Mouse (Mus musculus): Measurements from ENCODE around the gene Rnf19b. TPM values are rescaled to one million over a fixed set of nuclear protein-coding genes. Genes with fewer than 3 reads are reported as not detected.
A peak's percentile ranks its signal among the peaks of the same experiment; 100 is the strongest.

Gene Rnf19b
- polyA plus RNA-seq, 1 experiment from 2014 or later, result 37.5 TPM

GRCm38 (mm10) chr4:129128582-129129338, 70.7 kb downstream of the Rnf19b start:
- no peak overlapping the region for H3K4me2 ChIP-seq (ENCODE audit: low read length)
- no peaks in the 10 kb centered on the region for H3K27me3 ChIP-seq (ENCODE audit: control insufficient read depth, insufficient read depth, low read depth, low read length)
- H3K27ac ChIP-seq (ENCODE audit: low read length), result no peak overlapping the region
- H3K9me3 ChIP-seq (replicated peaks; ENCODE audit: control insufficient read depth, low read length, poor library complexity, severe bottlenecking), result no peaks in the 10 kb centered on the region
- WGBS, result 57% methylated on average over 13 of the region's 13 CpGs
- H3K36me3 ChIP-seq (ENCODE audit: control insufficient read depth, insufficient read depth, low read length), result no peaks in the 10 kb centered on the region
- ATAC-seq, result peak; percentile 52
- H3K4me1 ChIP-seq (ENCODE audit: control insufficient read depth, insufficient read depth, low read length), result peaks cover 31% of the 10 kb centered on the region
- no peak overlapping the region for H3K4me3 ChIP-seq (ENCODE audit: low read depth, low read length)
- no peak overlapping the region for H3K9ac ChIP-seq (ENCODE audit: low read depth, low read length)

GRCm38 (mm10) chr4:129129387-129129786, 71.3 kb downstream of the Rnf19b start:
- H3K9ac ChIP-seq (ENCODE audit: low read depth, low read length), result no peak overlapping the region
- peaks cover 31% of the 10 kb centered on the region for H3K4me1 ChIP-seq (ENCODE audit: control insufficient read depth, insufficient read depth, low read length)
- no peaks in the 10 kb centered on the region for H3K9me3 ChIP-seq (replicated peaks; ENCODE audit: control insufficient read depth, low read length, poor library complexity, severe bottlenecking)
- H3K4me3 ChIP-seq (ENCODE audit: low read depth, low read length), result no peak overlapping the region
- no peaks in the 10 kb centered on the region for H3K36me3 ChIP-seq (ENCODE audit: control insufficient read depth, insufficient read depth, low read length)
- H3K4me2 ChIP-seq (ENCODE audit: low read length), result no peak overlapping the region
- WGBS, result 52% methylated on average over 9 of the region's 9 CpGs
- ATAC-seq, result no peak
- no peaks in the 10 kb centered on the region for H3K27me3 ChIP-seq (ENCODE audit: control insufficient read depth, insufficient read depth, low read depth, low read length)
- H3K27ac ChIP-seq (ENCODE audit: low read length), result no peak overlapping the region

GRCm38 (mm10) chr4:129130149-129130548, 72.1 kb downstream of the Rnf19b start:
- Histone ChIP-seq H3K4me1 (ENCODE audit: control insufficient read depth, insufficient read depth, low read length) (peaks cover 29% of the 10 kb centered on the region), H3K4me3 (ENCODE audit: low read depth, low read length) (no peak overlapping the region), H3K27me3 (ENCODE audit: control insufficient read depth, insufficient read depth, low read depth, low read length) (no peaks in the 10 kb centered on the region), H3K4me2 (ENCODE audit: low read length) (peak overlapping the region; percentile 42), H3K36me3 (ENCODE audit: control insufficient read depth, insufficient read depth, low read length) (no peaks in the 10 kb centered on the region), H3K27ac (ENCODE audit: low read length) (no peak overlapping the region), H3K9ac (ENCODE audit: low read depth, low read length) (no peak overlapping the region), H3K9me3 (replicated peaks; ENCODE audit: control insufficient read depth, low read length, poor library complexity, severe bottlenecking) (no peaks in the 10 kb centered on the region)
- ATAC-seq, result peak; percentile 49; the same call in 1 of the 2 replicates
- WGBS, result 3% methylated on average over 8 of the region's 8 CpGs

GRCm38 (mm10) chr4:129130755-129131303, 72.8 kb downstream of the Rnf19b start:
- Histone ChIP-seq H3K36me3 (ENCODE audit: control insufficient read depth, insufficient read depth, low read length) (no peaks in the 10 kb centered on the region), H3K9ac (ENCODE audit: low read depth, low read length) (no peak overlapping the region), H3K27me3 (ENCODE audit: control insufficient read depth, insufficient read depth, low read depth, low read length) (no peaks in the 10 kb centered on the region), H3K4me2 (ENCODE audit: low read length) (peak overlapping the region; percentile 42), H3K4me1 (ENCODE audit: control insufficient read depth, insufficient read depth, low read length) (peaks cover 26% of the 10 kb centered on the region), H3K27ac (ENCODE audit: low read length) (no peak overlapping the region), H3K9me3 (replicated peaks; ENCODE audit: control insufficient read depth, low read length, poor library complexity, severe bottlenecking) (no peaks in the 10 kb centered on the region), H3K4me3 (ENCODE audit: low read depth, low read length) (no peak overlapping the region)
- WGBS, result 7% methylated on average over 14 of the region's 17 CpGs
- peak; percentile 50 for ATAC-seq

- H3K4me3 ChIP-seq (ENCODE audit: low read depth, low read length), result no peak overlapping the region
- H3K27me3 ChIP-seq (ENCODE audit: control insufficient read depth, insufficient read depth, low read depth, low read length), result peaks cover 7% of the 10 kb centered on the region; the same call in 1 of the 2 replicates
- H3K36me3 ChIP-seq (ENCODE audit: control insufficient read depth, insufficient read depth, low read length), result no peaks in the 10 kb centered on the region
- 13% methylated on average over 15 of the region's 15 CpGs for WGBS
- H3K9me3 ChIP-seq (replicated peaks; ENCODE audit: control insufficient read depth, low read length, poor library complexity, severe bottlenecking), result no peaks in the 10 kb centered on the region
- H3K4me2 ChIP-seq (ENCODE audit: low read length), result peak overlapping the region; percentile 26; the same call in 1 of the 2 replicates
- no peak overlapping the region for H3K27ac ChIP-seq (ENCODE audit: low read length)
- no peak overlapping the region for H3K9ac ChIP-seq (ENCODE audit: low read depth, low read length)
- peaks cover 16% of the 10 kb centered on the region for H3K4me1 ChIP-seq (ENCODE audit: control insufficient read depth, insufficient read depth, low read length)
- no peak for ATAC-seq
Measured at GRCm38 (mm10) chr4:129134799-129135585, 76.9 kb downstream of the Rnf19b start.

Other genes starting within 250 kb of the Rnf19b start
- gene Trim62, start 174.7 kb upstream of the Rnf19b start, polyA plus RNA-seq (2015; fragmentation: Nextera tagmentation; extraction: Ambion mirVana), result 17.6 and 18.5 TPM in 2 replicates
- 16.6 and 20.2 TPM in 2 replicates for gene Azin2, start 95.8 kb upstream of the Rnf19b start, polyA plus RNA-seq (2015; fragmentation: Nextera tagmentation; extraction: Ambion mirVana)
- gene Ak2, start 66.3 kb upstream of the Rnf19b start, polyA plus RNA-seq (2015; fragmentation: Nextera tagmentation; extraction: Ambion mirVana), result 81.6 and 81.7 TPM in 2 replicates
- not detected in 2 replicates for gene Tmem54, start 47.3 kb downstream of the Rnf19b start, polyA plus RNA-seq (2015; fragmentation: Nextera tagmentation; extraction: Ambion mirVana)
- 85.5 and 130 TPM in 2 replicates for gene Hpca, start 63.8 kb downstream of the Rnf19b start, polyA plus RNA-seq (2015; fragmentation: Nextera tagmentation; extraction: Ambion mirVana)
- 5.9 and 6.2 TPM in 2 replicates for gene Fndc5, start 78.7 kb downstream of the Rnf19b start, polyA plus RNA-seq (2015; fragmentation: Nextera tagmentation; extraction: Ambion mirVana)
- 27.0 and 28.0 TPM in 2 replicates for gene S100pbp, start 131.5 kb downstream of the Rnf19b start, polyA plus RNA-seq (2015; fragmentation: Nextera tagmentation; extraction: Ambion mirVana)
- gene Yars, start 131.5 kb downstream of the Rnf19b start, polyA plus RNA-seq (2015; fragmentation: Nextera tagmentation; extraction: Ambion mirVana), result 111 and 116 TPM in 2 replicates
- gene C77080, start 203.1 kb downstream of the Rnf19b start, polyA plus RNA-seq (2015; fragmentation: Nextera tagmentation; extraction: Ambion mirVana), result 6.7 and 8.2 TPM in 2 replicates
- 0.63 and 0.85 TPM in 2 replicates for gene Sync, start 229.3 kb downstream of the Rnf19b start, polyA plus RNA-seq (2015; fragmentation: Nextera tagmentation; extraction: Ambion mirVana)

Data from midbrain, embryonic 16.5 days (tissue).